Mouse (Mus musculus): ENCODE measurements around the gene Psapl1. TPM values are rescaled to one million over a fixed set of nuclear protein-coding genes. Genes with fewer than 3 reads are reported as not detected.

Psapl1 gene
- 95.5 and 111 TPM in 2 replicates for polyA plus RNA-seq (2015; fragmentation: Nextera tagmentation; extraction: Ambion mirVana)

DNA sequence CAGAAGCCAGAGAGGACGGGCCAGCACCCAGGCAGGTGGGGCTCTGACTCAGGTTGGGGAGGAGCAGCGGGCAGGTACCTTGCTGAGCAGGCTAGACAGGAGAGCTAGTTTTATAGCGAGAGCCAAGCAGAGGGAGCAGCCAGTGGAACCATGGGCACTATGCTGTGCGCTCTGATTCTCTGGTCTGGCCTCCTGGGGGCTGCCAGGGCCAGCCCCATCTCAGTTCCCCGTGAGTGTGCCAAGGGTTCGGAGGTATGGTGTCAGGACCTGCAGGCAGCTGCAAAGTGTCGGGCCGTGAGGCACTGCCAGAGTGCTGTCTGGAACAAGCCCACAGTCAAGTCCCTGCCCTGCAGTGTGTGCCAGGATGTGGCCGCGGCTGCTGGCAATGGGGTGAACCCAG is at the start of gene Psapl1:
Psapl1 (plus strand) TSS at position 106 of the 400 bp plus-strand sequence.
- H3K9me3 ChIP-seq = no peaks in the 10 kb centered on the region
- H3K27ac ChIP-seq = peak within 1 kb of the TSS; percentile 76
- no peaks in the 10 kb centered on the region for H3K36me3 ChIP-seq
- no peak within 1 kb of the TSS for H3K9ac ChIP-seq
- no peaks in the 10 kb centered on the region for H3K27me3 ChIP-seq
- ATAC-seq (ENCODE audit: insufficient number of reproducible peaks, low FRiP score, low TSS enrichment, low read depth) = no peak
- peaks cover 36% of the 10 kb centered on the region for H3K4me1 ChIP-seq
- H3K4me3 ChIP-seq = no peak within 1 kb of the TSS; the same call in 1 of the 2 replicates
- WGBS = 63% methylated on average over 10 of the region's 10 CpGs
- H3K4me2 ChIP-seq = no peak within 1 kb of the TSS

DNA sequence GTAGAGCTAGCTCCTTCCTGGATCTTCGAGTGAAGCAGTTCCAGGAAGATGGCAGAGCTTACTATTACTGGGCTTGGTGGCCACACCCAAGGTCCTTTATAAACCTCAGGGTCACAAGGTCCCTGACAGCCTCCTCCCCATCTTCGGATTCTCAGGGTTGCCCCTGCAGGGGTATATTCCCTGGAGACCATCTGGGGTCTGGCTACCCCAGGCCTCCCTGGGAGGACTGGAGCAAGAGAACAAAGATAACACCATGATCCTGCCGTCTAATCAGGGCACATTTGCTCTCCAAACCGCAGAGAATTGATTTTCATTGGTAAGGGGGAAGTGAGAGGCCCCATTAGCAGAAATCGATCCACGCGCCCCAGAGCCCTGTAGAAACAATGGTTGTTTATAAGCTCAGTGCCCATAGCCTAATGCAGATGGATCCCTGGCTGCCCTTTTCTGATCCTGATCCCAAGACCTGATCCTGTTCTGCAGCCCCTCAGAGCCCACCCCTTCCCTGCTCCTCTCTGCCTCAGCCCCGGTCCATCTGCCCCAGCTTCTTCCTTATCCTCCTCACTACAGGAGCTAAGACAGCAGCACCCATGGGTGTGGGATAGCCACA is 48.8 kb upstream of the Psapl1 start:
- H3K36me3 ChIP-seq = no peaks in the 10 kb centered on the region
- 58% methylated on average over 8 of the region's 8 CpGs for WGBS
- H3K9me3 ChIP-seq = no peaks in the 10 kb centered on the region
- no peak overlapping the region for H3K9ac ChIP-seq
- H3K4me1 ChIP-seq = peaks cover 4% of the 10 kb centered on the region; the same call in 1 of the 2 replicates
- no peak overlapping the region for H3K4me2 ChIP-seq
- ATAC-seq (ENCODE audit: insufficient number of reproducible peaks, low FRiP score, low TSS enrichment, low read depth) = no peak
- H3K27ac ChIP-seq = no peak overlapping the region
- H3K4me3 ChIP-seq = no peak overlapping the region
- no peaks in the 10 kb centered on the region for H3K27me3 ChIP-seq

DNA sequence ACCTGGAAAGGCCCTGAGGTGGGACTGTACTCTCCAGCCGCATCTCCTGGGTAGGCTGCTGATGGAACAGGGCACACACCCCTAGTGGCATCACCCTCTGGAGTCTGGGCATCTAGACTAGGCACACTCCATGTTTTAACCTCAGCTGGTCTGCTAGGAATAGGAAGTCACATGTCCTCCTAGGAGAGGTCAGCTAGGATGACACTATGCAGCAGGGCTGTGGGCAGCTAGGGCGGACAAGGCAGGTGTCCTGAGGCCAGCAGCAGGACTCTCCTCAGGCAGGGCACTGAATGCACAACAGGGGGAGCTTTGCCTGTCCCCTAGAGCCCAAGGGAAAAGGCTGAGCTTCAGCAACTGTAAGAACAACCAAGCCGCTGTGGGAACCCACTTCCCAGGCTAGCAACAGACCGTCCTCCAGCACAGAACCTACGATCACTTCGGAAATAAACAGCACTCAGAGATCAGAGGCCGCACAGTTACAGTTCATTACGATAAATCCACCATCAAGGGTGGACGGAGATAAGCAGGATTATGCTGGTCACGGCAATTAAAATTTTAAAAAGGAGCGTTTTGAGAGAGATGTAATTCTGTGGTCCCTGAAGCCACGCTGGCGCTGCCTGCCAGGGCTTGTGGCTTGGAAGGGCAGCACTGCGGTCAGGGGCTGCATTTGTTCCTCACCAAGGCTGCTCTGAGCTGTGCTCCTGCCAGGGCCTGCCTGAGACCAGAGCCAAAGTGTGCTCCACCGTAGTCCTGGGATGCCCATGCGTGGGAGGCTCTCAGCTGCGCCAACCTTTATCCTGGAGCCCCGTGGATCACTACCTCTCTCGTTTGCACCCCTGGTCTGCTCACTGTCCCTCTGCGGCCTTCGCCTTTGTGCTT is 38.2 kb upstream of the Psapl1 start:
- H3K27ac ChIP-seq = no peak overlapping the region
- H3K9me3 ChIP-seq = no peaks in the 10 kb centered on the region
- no peaks in the 10 kb centered on the region for H3K36me3 ChIP-seq
- 72% methylated on average over 21 of the region's 21 CpGs for WGBS
- no peak overlapping the region for H3K4me3 ChIP-seq
- no peak overlapping the region for H3K4me2 ChIP-seq
- no peak for ATAC-seq (ENCODE audit: insufficient number of reproducible peaks, low FRiP score, low TSS enrichment, low read depth)
- H3K4me1 ChIP-seq = peaks cover 40% of the 10 kb centered on the region
- no peak overlapping the region for H3K9ac ChIP-seq
- no peaks in the 10 kb centered on the region for H3K27me3 ChIP-seq

DNA sequence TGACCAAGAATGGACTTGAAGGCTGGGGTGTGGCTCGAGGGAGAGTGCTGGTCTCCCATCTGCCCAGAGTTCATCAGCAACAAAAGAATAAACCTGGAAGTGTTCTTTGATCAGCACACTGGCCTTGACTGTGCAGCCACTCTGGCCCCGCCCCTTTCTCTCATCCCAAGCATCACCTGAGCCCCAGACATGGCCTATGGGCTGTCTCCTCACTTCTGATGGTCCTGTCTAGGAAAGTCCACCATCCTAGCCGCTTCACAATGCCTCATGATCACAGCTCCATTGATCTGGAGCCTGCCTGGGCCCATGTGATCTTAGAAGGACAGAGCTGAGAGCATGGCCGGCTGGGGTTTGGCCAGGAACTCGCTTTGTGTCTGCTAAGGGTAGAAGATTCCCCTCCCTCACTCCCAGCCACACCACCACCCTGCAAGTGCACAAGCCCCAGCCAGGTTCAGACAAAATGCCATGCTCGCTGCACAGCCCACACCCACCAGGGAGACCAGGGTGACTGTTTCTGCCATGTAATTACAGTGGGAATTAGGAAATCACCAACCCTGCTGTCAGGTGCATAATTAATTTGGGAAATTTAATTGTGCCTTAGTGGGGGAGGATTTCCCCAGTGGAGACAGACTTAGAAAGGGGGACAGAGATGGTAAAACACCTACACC is 37.3 kb upstream of the Psapl1 start:
- Histone ChIP-seq H3K4me2 (no peak overlapping the region), H3K27ac (no peak overlapping the region), H3K36me3 (no peaks in the 10 kb centered on the region), H3K27me3 (no peaks in the 10 kb centered on the region), H3K4me3 (no peak overlapping the region), H3K4me1 (peaks cover 44% of the 10 kb centered on the region), H3K9ac (no peak overlapping the region), H3K9me3 (no peaks in the 10 kb centered on the region)
- WGBS = 71% methylated on average over 6 of the region's 6 CpGs
- ATAC-seq (ENCODE audit: insufficient number of reproducible peaks, low FRiP score, low TSS enrichment, low read depth) = no peak

DNA sequence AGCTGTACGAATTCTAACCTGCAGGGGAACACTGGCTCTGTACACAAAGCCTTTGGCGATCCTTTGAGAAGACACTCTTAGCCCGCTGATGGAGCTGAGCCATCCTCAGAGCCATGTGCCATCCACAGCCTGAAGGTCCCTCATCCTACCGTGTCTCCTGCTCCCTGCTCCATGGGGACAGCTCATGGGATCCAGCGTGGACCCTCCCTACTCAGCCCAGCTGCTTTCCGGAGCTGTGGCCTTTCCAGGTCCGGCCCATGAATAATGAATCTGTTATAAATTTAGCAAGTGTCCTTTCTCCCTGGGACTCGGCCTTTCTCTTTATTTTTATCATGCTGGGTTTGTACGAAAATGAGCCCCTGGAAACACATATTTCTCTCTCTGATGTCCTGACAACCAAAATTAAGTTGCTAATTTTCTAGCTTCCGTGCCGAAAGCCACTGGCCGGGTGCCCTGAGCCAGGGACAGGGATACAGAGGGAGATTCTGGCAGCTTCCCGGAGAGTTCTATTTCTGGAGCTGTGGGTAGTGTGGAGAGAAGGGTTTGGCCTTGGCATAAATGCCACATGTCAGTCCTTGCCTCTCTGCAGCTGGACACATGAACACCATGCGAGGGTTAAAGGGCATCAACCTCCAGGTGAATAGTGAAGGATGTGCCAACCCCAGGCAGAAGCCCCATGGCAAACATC is 34.7 kb upstream of the Psapl1 start:
- H3K4me3 ChIP-seq = no peak overlapping the region
- H3K27ac ChIP-seq = no peak overlapping the region; the same call in none of the 2 replicates
- WGBS = 66% methylated on average over 14 of the region's 14 CpGs
- ATAC-seq (ENCODE audit: insufficient number of reproducible peaks, low FRiP score, low TSS enrichment, low read depth) = no peak
- no peaks in the 10 kb centered on the region for H3K36me3 ChIP-seq
- no peak overlapping the region for H3K4me2 ChIP-seq
- H3K9ac ChIP-seq = no peak overlapping the region
- H3K9me3 ChIP-seq = no peaks in the 10 kb centered on the region
- no peaks in the 10 kb centered on the region for H3K27me3 ChIP-seq
- H3K4me1 ChIP-seq = peaks cover 29% of the 10 kb centered on the region

DNA sequence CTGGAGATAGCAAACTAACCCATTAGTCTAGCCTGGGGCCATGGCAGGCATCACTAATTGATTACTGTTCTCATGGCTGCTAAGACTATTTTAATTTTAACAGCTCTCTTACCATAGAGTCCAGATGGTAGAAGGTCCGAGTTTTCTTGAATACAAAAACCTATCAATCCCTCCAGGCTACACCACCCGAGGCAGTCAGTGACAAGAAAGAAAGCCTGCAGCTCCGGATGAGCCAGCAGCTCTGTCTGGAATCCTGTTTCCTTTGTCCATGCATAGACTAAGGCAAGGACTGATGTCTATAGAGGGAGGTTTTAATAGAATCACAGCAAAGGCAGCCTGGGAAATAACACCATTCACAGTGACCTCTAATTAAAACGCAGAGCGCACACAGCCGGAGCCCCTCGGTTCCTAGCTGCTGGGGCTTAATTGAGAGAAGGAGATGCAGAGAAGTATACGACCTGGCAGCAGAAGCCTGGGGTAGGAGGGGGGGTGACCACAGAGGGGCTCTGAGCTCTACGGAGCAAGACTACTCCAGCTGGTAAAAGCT is 29.2 kb upstream of the Psapl1 start:
- Histone ChIP-seq H3K36me3 (no peaks in the 10 kb centered on the region), H3K4me3 (no peak overlapping the region), H3K9me3 (no peaks in the 10 kb centered on the region), H3K27me3 (no peaks in the 10 kb centered on the region), H3K9ac (no peak overlapping the region), H3K4me1 (peaks cover 21% of the 10 kb centered on the region), H3K4me2 (no peak overlapping the region), H3K27ac (no peak overlapping the region)
- ATAC-seq (ENCODE audit: insufficient number of reproducible peaks, low FRiP score, low TSS enrichment, low read depth) = no peak
- WGBS = 16% methylated on average over 9 of the region's 9 CpGs

DNA sequence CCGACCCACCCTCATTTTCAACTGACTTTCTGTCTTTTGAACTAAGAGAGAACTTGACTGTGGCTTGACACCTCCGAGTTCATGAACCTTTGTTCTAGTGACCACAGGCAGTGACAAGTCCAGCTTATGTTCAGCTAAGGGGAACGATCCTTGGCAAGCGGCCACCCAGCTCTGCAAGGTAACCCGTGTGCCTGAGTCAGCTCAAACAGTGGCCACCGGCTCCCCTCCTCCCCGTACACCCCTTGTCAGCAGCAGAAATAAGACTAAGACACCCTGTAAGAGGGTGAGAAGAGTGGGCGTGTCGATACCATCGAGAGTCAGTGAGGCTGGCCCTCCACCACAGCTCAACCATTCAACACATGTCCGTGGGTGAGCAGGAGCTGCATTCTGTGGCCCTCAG is 27.4 kb upstream of the Psapl1 start:
- H3K27me3 ChIP-seq = no peaks in the 10 kb centered on the region
- H3K27ac ChIP-seq = no peak overlapping the region
- no peak overlapping the region for H3K4me3 ChIP-seq
- no peak overlapping the region for H3K9ac ChIP-seq
- no peak for ATAC-seq (ENCODE audit: insufficient number of reproducible peaks, low FRiP score, low TSS enrichment, low read depth)
- H3K4me1 ChIP-seq = peaks cover 10% of the 10 kb centered on the region
- H3K36me3 ChIP-seq = no peaks in the 10 kb centered on the region
- 88% methylated on average over 11 of the region's 11 CpGs for WGBS
- H3K9me3 ChIP-seq = no peaks in the 10 kb centered on the region
- H3K4me2 ChIP-seq = no peak overlapping the region

DNA sequence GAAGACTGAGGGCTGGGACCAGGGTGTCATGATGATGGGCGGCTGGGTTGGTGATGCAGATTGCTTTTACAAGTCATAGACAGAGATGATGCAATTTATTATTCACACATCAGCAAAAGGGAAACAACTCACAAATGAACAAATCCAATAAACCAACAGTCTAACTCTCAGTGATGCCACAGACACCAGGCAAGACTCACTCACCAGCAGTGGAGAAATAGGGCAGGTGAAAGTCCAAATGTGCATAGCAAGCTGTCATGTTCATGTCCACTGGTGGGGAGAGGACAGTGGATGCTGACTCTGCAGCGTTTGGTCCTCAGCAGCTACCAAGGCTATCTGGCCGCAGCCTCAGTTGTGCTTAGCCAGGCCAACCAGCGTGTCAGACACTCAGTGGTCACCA is 26.9 kb upstream of the Psapl1 start:
- 90% methylated on average over 4 of the region's 4 CpGs for WGBS
- H3K27me3 ChIP-seq = no peaks in the 10 kb centered on the region
- no peak for ATAC-seq (ENCODE audit: insufficient number of reproducible peaks, low FRiP score, low TSS enrichment, low read depth)
- no peaks in the 10 kb centered on the region for H3K9me3 ChIP-seq
- peaks cover 10% of the 10 kb centered on the region for H3K4me1 ChIP-seq
- H3K27ac ChIP-seq = no peak overlapping the region
- H3K36me3 ChIP-seq = no peaks in the 10 kb centered on the region
- H3K4me2 ChIP-seq = no peak overlapping the region
- H3K4me3 ChIP-seq = no peak overlapping the region
- no peak overlapping the region for H3K9ac ChIP-seq

DNA sequence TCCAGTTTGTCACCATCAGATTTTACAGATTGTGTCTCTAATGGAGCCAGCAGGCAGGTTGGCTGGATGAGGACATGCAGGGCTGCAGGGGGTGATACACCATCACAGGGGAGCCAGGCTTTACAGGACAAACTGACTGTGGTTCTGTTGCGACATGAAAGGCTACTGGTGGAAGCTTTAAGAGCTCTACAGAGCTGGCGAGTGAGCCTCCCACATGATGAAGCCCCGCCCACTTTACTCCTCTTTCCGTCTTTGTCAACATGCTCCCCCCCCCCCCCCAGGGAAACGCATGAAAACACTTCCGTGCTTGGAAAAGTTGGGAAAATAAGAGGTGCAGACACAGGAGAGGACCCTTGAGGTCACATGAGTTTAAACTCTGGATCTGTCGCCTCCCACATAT is 25.6 kb upstream of the Psapl1 start:
- ATAC-seq (ENCODE audit: insufficient number of reproducible peaks, low FRiP score, low TSS enrichment, low read depth) = no peak
- Histone ChIP-seq H3K36me3 (no peaks in the 10 kb centered on the region), H3K9me3 (no peaks in the 10 kb centered on the region), H3K4me2 (no peak overlapping the region), H3K4me1 (peaks cover 10% of the 10 kb centered on the region), H3K27ac (no peak overlapping the region), H3K9ac (no peak overlapping the region), H3K4me3 (no peak overlapping the region), H3K27me3 (no peaks in the 10 kb centered on the region)
- WGBS = 45% methylated on average over 7 of the region's 7 CpGs

DNA sequence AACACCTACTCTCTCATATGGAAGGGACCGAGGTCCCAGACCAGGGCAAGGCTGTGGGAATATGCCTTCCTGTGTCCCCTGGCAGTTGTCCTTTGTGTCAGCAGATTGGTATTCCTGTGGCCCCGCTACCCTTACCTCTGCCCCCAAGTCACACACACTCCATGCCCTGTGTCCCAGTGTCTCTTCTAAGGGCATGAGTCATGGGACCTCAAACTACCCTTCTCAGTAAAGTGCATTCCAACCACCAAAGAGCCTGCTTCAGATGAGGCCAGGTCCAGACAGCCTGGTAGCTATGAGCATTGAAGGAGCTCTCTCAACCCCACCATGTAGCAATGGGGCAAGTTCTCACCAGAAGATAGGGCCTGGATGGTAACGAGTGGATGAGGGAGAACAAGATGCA is 25.0 kb upstream of the Psapl1 start:
- Histone ChIP-seq H3K27me3 (no peaks in the 10 kb centered on the region), H3K4me3 (no peak overlapping the region), H3K9ac (no peak overlapping the region), H3K4me1 (peaks cover 10% of the 10 kb centered on the region), H3K36me3 (no peaks in the 10 kb centered on the region), H3K9me3 (no peaks in the 10 kb centered on the region), H3K4me2 (no peak overlapping the region), H3K27ac (no peak overlapping the region)
- 86% methylated on average over 3 of the region's 3 CpGs for WGBS
- ATAC-seq (ENCODE audit: insufficient number of reproducible peaks, low FRiP score, low TSS enrichment, low read depth) = no peak

DNA sequence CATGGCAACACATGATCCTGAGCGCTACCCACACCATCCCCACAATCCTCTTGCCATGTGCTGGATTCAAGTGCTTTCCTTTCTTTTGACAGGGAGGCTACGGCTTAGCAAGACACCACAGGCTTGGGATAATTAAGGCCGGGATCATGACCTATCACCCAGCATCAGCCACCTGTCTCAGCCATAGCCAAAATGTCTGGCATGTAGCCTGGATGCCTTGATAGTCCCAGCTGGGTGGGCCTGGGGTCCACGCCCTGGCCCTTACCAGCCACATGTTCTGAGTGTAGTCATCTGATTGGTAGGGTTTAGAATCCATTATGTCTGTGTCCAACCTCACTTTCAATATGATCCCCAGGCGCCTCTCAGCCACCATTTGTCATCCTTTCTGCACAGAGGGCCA is 24.1 kb upstream of the Psapl1 start:
- Histone ChIP-seq H3K9ac (no peak overlapping the region), H3K9me3 (no peaks in the 10 kb centered on the region), H3K4me3 (no peak overlapping the region), H3K27ac (no peak overlapping the region), H3K4me1 (peaks cover 6% of the 10 kb centered on the region), H3K27me3 (no peaks in the 10 kb centered on the region), H3K4me2 (no peak overlapping the region), H3K36me3 (no peaks in the 10 kb centered on the region)
- WGBS = 87% methylated on average over 5 of the region's 5 CpGs
- no peak for ATAC-seq (ENCODE audit: insufficient number of reproducible peaks, low FRiP score, low TSS enrichment, low read depth)
